Mouse (Mus musculus) forebrain, embryonic 12.5 days (tissue): ENCODE results near the gene Napa. TPM values are rescaled to one million over a fixed set of nuclear protein-coding genes. Genes with fewer than 3 reads are reported as not detected.

Source experiments
- polyA plus RNA-seq: library from polyadenylated mRNA; unstranded; fragments of >200 nt; fragmentation: Nextera tagmentation; extraction: Ambion mirVana; gene quantifications from 2 replicates; pipeline ENCODE4 v1.2.1, GENCODE M21; 2016

Napa gene
- polyA plus RNA-seq, 1 experiment from 2014 or later = 150 TPM

Other genes starting within 250 kb of the Napa start
- not detected in 2 replicates for gene Crx, start 218.5 kb upstream of the Napa start, polyA plus RNA-seq
- gene Crxos, start 215.8 kb upstream of the Napa start, polyA plus RNA-seq = not detected in 2 replicates
- gene Selenow, start 176.1 kb upstream of the Napa start, polyA plus RNA-seq = 1,130 and 1,137 TPM in 2 replicates
- gene Nop53, start 152.4 kb upstream of the Napa start, polyA plus RNA-seq = 165 and 169 TPM in 2 replicates
- gene Ehd2, start 130.9 kb upstream of the Napa start, polyA plus RNA-seq = 6.6 and 7.6 TPM in 2 replicates
- 9.1 and 9.5 TPM in 2 replicates for gene Bicra, start 50.5 kb upstream of the Napa start, polyA plus RNA-seq
- gene Zfp541, start 36.6 kb upstream of the Napa start, polyA plus RNA-seq = not detected in 2 replicates
- gene Kptn, start 21.4 kb downstream of the Napa start, polyA plus RNA-seq = 24.6 and 29.4 TPM in 2 replicates
- gene Slc8a2, start 31.4 kb downstream of the Napa start, polyA plus RNA-seq = 0.49 and 0.66 TPM in 2 replicates
- 91.2 and 94.9 TPM in 2 replicates for gene Meis3, start 76.6 kb downstream of the Napa start, polyA plus RNA-seq
- gene Dhx34, start 123.6 kb downstream of the Napa start, polyA plus RNA-seq = 17.1 and 20.5 TPM in 2 replicates
- not detected in 2 replicates for gene C5ar2, start 145.7 kb downstream of the Napa start, polyA plus RNA-seq
- 0.70 and 0.73 TPM in 2 replicates for gene C5ar1, start 161.1 kb downstream of the Napa start, polyA plus RNA-seq
- gene Inafm1, start 175.2 kb downstream of the Napa start, polyA plus RNA-seq = 13.4 and 14.5 TPM in 2 replicates
- 42.3 and 44.6 TPM in 2 replicates for gene Ccdc9, start 188.3 kb downstream of the Napa start, polyA plus RNA-seq
- 12.8 and 14.6 TPM in 2 replicates for gene Bbc3, start 209.9 kb downstream of the Napa start, polyA plus RNA-seq